Mouse (Mus musculus): ENCODE measurements at regions not wholly inside any gene's neighbourhood (a gene's known extent, or its start where the extent isn't known, plus 50 kb on each side); places are given as distances from the start of the nearest gene placed in this dataset.

GRCm38 (mm10) chr1:193735949-193736518 lies 365.9 kb upstream of the Camk1g start:
- Histone ChIP-seq H3K27ac (ENCODE audit: insufficient read depth, low read depth, low read length) (no peak overlapping the region), H3K4me3 (ENCODE audit: insufficient read depth, low read length) (no peak overlapping the region), H3K4me1 (ENCODE audit: control insufficient read depth, insufficient read depth, low read length) (no peaks in the 10 kb centered on the region)
- TF ChIP-seq CTCF (IDR thresholded peaks at IDR 0.05; ENCODE audit: low read depth, low read length) = no peak
- no peak for TF ChIP-seq POLR2A (IDR thresholded peaks at IDR 0.05; ENCODE audit: borderline replicate concordance, low read depth, low read length)

GRCm38 (mm10) chr1:193734014-193734763 lies 364.1 kb upstream of the Camk1g start:
- Histone ChIP-seq H3K4me1 (ENCODE audit: control insufficient read depth, insufficient read depth, low read length) (no peaks in the 10 kb centered on the region), H3K27ac (ENCODE audit: insufficient read depth, low read depth, low read length) (no peak overlapping the region), H3K4me3 (ENCODE audit: insufficient read depth, low read length) (no peak overlapping the region)
- TF ChIP-seq POLR2A (IDR thresholded peaks at IDR 0.05; ENCODE audit: borderline replicate concordance, low read depth, low read length) (no peak), CTCF (IDR thresholded peaks at IDR 0.05; ENCODE audit: low read depth, low read length) (no peak)

- H3K4me1 ChIP-seq (ENCODE audit: control insufficient read depth, insufficient read depth, low read length) = no peaks in the 10 kb centered on the region
- no peak overlapping the region for H3K27ac ChIP-seq (ENCODE audit: insufficient read depth, low read depth, low read length)
- TF ChIP-seq POLR2A (IDR thresholded peaks at IDR 0.05; ENCODE audit: borderline replicate concordance, low read depth, low read length) = no peak
- no peak for TF ChIP-seq CTCF (IDR thresholded peaks at IDR 0.05; ENCODE audit: low read depth, low read length)
- no peak overlapping the region for H3K4me3 ChIP-seq (ENCODE audit: insufficient read depth, low read length)
Measured at GRCm38 (mm10) chr1:193733402-193733801, 363.3 kb upstream of the Camk1g start.

- Histone ChIP-seq H3K4me3 (ENCODE audit: insufficient read depth, low read length) (no peak overlapping the region), H3K27ac (ENCODE audit: insufficient read depth, low read depth, low read length) (no peak overlapping the region), H3K4me1 (ENCODE audit: control insufficient read depth, insufficient read depth, low read length) (no peaks in the 10 kb centered on the region)
- TF ChIP-seq CTCF (IDR thresholded peaks at IDR 0.05; ENCODE audit: low read depth, low read length) (no peak), POLR2A (IDR thresholded peaks at IDR 0.05; ENCODE audit: borderline replicate concordance, low read depth, low read length) (no peak)
Measured at GRCm38 (mm10) chr1:193732113-193732512, 362.0 kb upstream of the Camk1g start.

GRCm38 (mm10) chr1:193721850-193722249 lies 351.8 kb upstream of the Camk1g start:
- TF ChIP-seq CTCF (IDR thresholded peaks at IDR 0.05; ENCODE audit: low read depth, low read length) (no peak), POLR2A (IDR thresholded peaks at IDR 0.05; ENCODE audit: borderline replicate concordance, low read depth, low read length) (no peak)
- Histone ChIP-seq H3K27ac (ENCODE audit: insufficient read depth, low read depth, low read length) (no peak overlapping the region), H3K4me1 (ENCODE audit: control insufficient read depth, insufficient read depth, low read length) (no peaks in the 10 kb centered on the region), H3K4me3 (ENCODE audit: insufficient read depth, low read length) (no peak overlapping the region)

GRCm38 (mm10) chr1:193720420-193720851 lies 350.3 kb upstream of the Camk1g start:
- Histone ChIP-seq H3K4me1 (ENCODE audit: control insufficient read depth, insufficient read depth, low read length) (no peaks in the 10 kb centered on the region), H3K4me3 (ENCODE audit: insufficient read depth, low read length) (no peak overlapping the region), H3K27ac (ENCODE audit: insufficient read depth, low read depth, low read length) (no peak overlapping the region)
- TF ChIP-seq CTCF (IDR thresholded peaks at IDR 0.05; ENCODE audit: low read depth, low read length) (no peak), POLR2A (IDR thresholded peaks at IDR 0.05; ENCODE audit: borderline replicate concordance, low read depth, low read length) (no peak)

- TF ChIP-seq POLR2A (IDR thresholded peaks at IDR 0.05; ENCODE audit: borderline replicate concordance, low read depth, low read length) = no peak
- TF ChIP-seq CTCF (IDR thresholded peaks at IDR 0.05; ENCODE audit: low read depth, low read length) = no peak
- Histone ChIP-seq H3K4me1 (ENCODE audit: control insufficient read depth, insufficient read depth, low read length) (no peaks in the 10 kb centered on the region), H3K4me3 (ENCODE audit: insufficient read depth, low read length) (no peak overlapping the region), H3K27ac (ENCODE audit: insufficient read depth, low read depth, low read length) (no peak overlapping the region)
Measured at GRCm38 (mm10) chr1:193715328-193715727, 345.2 kb upstream of the Camk1g start.

- TF ChIP-seq CTCF (IDR thresholded peaks at IDR 0.05; ENCODE audit: low read depth, low read length) (no peak), POLR2A (IDR thresholded peaks at IDR 0.05; ENCODE audit: borderline replicate concordance, low read depth, low read length) (no peak)
- Histone ChIP-seq H3K27ac (ENCODE audit: insufficient read depth, low read depth, low read length) (no peak overlapping the region), H3K4me3 (ENCODE audit: insufficient read depth, low read length) (no peak overlapping the region), H3K4me1 (ENCODE audit: control insufficient read depth, insufficient read depth, low read length) (no peaks in the 10 kb centered on the region)
Measured at GRCm38 (mm10) chr1:193714631-193715030, 344.5 kb upstream of the Camk1g start.

GRCm38 (mm10) chr1:193705205-193705604 lies 335.1 kb upstream of the Camk1g start:
- no peak overlapping the region for H3K4me3 ChIP-seq (ENCODE audit: insufficient read depth, low read length)
- TF ChIP-seq POLR2A (IDR thresholded peaks at IDR 0.05; ENCODE audit: borderline replicate concordance, low read depth, low read length) = no peak
- no peak for TF ChIP-seq CTCF (IDR thresholded peaks at IDR 0.05; ENCODE audit: low read depth, low read length)
- no peaks in the 10 kb centered on the region for H3K4me1 ChIP-seq (ENCODE audit: control insufficient read depth, insufficient read depth, low read length)
- no peak overlapping the region for H3K27ac ChIP-seq (ENCODE audit: insufficient read depth, low read depth, low read length)

GRCm38 (mm10) chr1:193702707-193703419 lies 332.8 kb upstream of the Camk1g start:
- Histone ChIP-seq H3K4me1 (ENCODE audit: control insufficient read depth, insufficient read depth, low read length) (no peaks in the 10 kb centered on the region), H3K27ac (ENCODE audit: insufficient read depth, low read depth, low read length) (no peak overlapping the region), H3K4me3 (ENCODE audit: insufficient read depth, low read length) (no peak overlapping the region)
- no peak for TF ChIP-seq POLR2A (IDR thresholded peaks at IDR 0.05; ENCODE audit: borderline replicate concordance, low read depth, low read length)
- TF ChIP-seq CTCF (IDR thresholded peaks at IDR 0.05; ENCODE audit: low read depth, low read length) = peak; percentile 40; the same call in 1 of the 2 replicates
